Mouse (Mus musculus) olfactory bulb, adult 2 months (tissue): ENCODE results near the gene Olfr43. TPM values are rescaled to one million over a fixed set of nuclear protein-coding genes. Genes with fewer than 3 reads are reported as not detected.

Experiments used
- H3K27ac ChIP-seq: fragments of 200-500 bp; 2 replicates; pipeline ENCODE4 v1.5.1; 2012; ENCODE audit warnings: low read depth, low read length; ENCODE audit not compliant: insufficient read depth
- H3K4me1 ChIP-seq: fragments of 200-500 bp; 2 replicates; pipeline ENCODE4 v1.6.1; 2012; ENCODE audit warnings: low read length; ENCODE audit not compliant: control insufficient read depth, insufficient read depth
- H3K4me3 ChIP-seq: fragments of 200-500 bp; 2 replicates; pipeline ENCODE4 v1.5.1; 2012; ENCODE audit warnings: mild to moderate bottlenecking, low read depth, low read length, moderate library complexity; ENCODE audit not compliant: insufficient read depth
- CTCF ChIP-seq: fragments of 200-500 bp; IDR thresholded peaks from 2 replicates; pipeline ENCODE4 v1.5.1; 2012; ENCODE audit warnings: low read depth, mild to moderate bottlenecking, low read length, moderate library complexity; ENCODE audit not compliant: insufficient read depth
- POLR2A ChIP-seq: fragments of 200-500 bp; IDR thresholded peaks from 2 replicates; pipeline ENCODE4 v1.6.1; 2012; ENCODE audit warnings: mild to moderate bottlenecking, low read depth, low read length, moderate library complexity; ENCODE audit not compliant: insufficient read depth
- WGBS: fragments of 180-500 bp; shearing (Covaris S2); methylation state at CpG from one replicate; pipeline ENCODE4 v1.1.7; 2018; 5-methylcytosine and 5-hydroxymethylcytosine counted together
- polyA plus RNA-seq: library from polyadenylated mRNA; stranded (reverse); fragments of >200 nt; gene quantifications from 2 replicates; pipeline ENCODE4 v1.2.4, GENCODE M21; 2012; ENCODE audit warnings: low replicate concordance; ENCODE audit not compliant: missing spikeins, insufficient read depth, insufficient read length

The Olfr43 gene
- not detected in 2 replicates for polyA plus RNA-seq

DNA sequence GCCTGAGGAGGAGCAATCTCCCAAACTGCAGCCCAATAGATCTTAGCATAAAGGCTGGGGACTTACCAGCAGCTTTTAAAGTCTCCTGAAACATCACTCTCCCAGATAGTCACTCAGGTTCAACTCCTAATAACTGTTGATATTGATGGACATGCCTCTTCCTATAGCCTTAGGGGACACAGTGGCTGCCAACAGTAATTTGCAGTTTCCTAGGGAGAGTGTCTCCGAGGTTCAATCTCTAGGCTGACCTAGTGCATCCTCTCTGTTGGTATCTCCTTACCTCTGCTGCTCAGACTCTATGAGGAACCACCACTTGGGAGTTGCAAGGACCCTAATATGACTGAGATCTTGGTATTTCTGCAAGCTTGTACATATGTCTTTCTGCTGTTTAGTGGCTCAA lies at the start of gene Olfr43:
Gene Olfr43 (minus strand): TSS at position 101 of the 400 bp plus-strand sequence.
- H3K27ac ChIP-seq = no peak within 1 kb of the TSS
- WGBS = 56% methylated on average over 1 of the region's 1 CpGs
- no peaks in the 10 kb centered on the region for H3K4me1 ChIP-seq
- no peak for TF ChIP-seq POLR2A
- TF ChIP-seq CTCF = no peak
- H3K4me3 ChIP-seq = no peak within 1 kb of the TSS

GRCm38 (mm10) chr11:74259508-74259907 lies 48.3 kb upstream of the Olfr43 start, which contains the start of gene Olfr406:
Olfr406 (plus strand) TSS chr11:74259808.
- TF ChIP-seq POLR2A (no peak), CTCF (no peak)
- Histone ChIP-seq H3K4me3 (no peak within 1 kb of the TSS), H3K4me1 (no peaks in the 10 kb centered on the region), H3K27ac (no peak within 1 kb of the TSS)
- WGBS = 45% methylated on average over 2 of the region's 2 CpGs

DNA sequence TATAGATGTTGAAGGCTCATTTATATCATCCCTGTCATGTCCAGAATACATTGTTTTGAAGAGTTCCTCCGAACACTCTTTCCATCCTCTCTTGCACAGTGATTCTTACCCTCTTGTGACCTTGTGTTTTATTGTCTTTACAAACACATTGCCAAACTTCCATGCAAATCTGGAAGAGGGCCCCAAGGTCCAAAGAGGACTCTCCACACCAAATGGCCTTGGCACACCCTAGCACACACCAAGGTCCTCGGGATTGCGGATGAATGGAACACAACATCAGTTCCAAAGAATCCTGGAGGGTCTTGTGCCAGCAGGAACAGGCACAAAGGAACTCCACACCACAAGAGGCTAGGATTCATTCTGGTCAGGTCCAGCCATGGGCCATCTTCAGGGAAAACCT lies 30.0 kb upstream of the Olfr43 start:
- Histone ChIP-seq H3K27ac (no peak overlapping the region), H3K4me1 (no peaks in the 10 kb centered on the region), H3K4me3 (no peak overlapping the region)
- WGBS = 89% methylated on average over 3 of the region's 3 CpGs
- TF ChIP-seq CTCF (no peak), POLR2A (no peak)

GRCm38 (mm10) chr11:74185949-74186348 lies 25.2 kb downstream of the Olfr43 start, which contains the start of gene Olfr403:
Olfr403 (plus strand) TSS chr11:74186249.
- Histone ChIP-seq H3K4me1 (no peaks in the 10 kb centered on the region), H3K27ac (no peak within 1 kb of the TSS), H3K4me3 (no peak within 1 kb of the TSS)
- TF ChIP-seq POLR2A (no peak), CTCF (no peak)

GRCm38 (mm10) chr11:74183745-74184144 lies 27.4 kb downstream of the Olfr43 start:
- WGBS = 72% methylated on average over 4 of the region's 4 CpGs
- H3K4me3 ChIP-seq = no peak overlapping the region
- H3K4me1 ChIP-seq = no peaks in the 10 kb centered on the region
- TF ChIP-seq POLR2A (no peak), CTCF (no peak)
- no peak overlapping the region for H3K27ac ChIP-seq

GRCm38 (mm10) chr11:74183168-74183567 lies 28.0 kb downstream of the Olfr43 start:
- Histone ChIP-seq H3K27ac (no peak overlapping the region), H3K4me3 (no peak overlapping the region), H3K4me1 (no peaks in the 10 kb centered on the region)
- no peak for TF ChIP-seq CTCF
- 79% methylated on average over 4 of the region's 4 CpGs for WGBS

- no peak overlapping the region for H3K4me3 ChIP-seq
- H3K27ac ChIP-seq = no peak overlapping the region
- TF ChIP-seq CTCF (no peak), POLR2A (no peak)
- H3K4me1 ChIP-seq = no peaks in the 10 kb centered on the region
Measured at GRCm38 (mm10) chr11:74168771-74169170, 42.4 kb downstream of the Olfr43 start.

Other genes with a start within 250 kb of the Olfr43 start
- not detected in 2 replicates for gene Olfr398, start 221.0 kb downstream of the Olfr43 start, polyA plus RNA-seq
- not detected in 2 replicates for gene Olfr139, start 154.8 kb downstream of the Olfr43 start, polyA plus RNA-seq
- gene Olfr399, start 154.8 kb downstream of the Olfr43 start, polyA plus RNA-seq = not detected in 2 replicates
- gene Zfp616, start 141.4 kb downstream of the Olfr43 start, polyA plus RNA-seq = not detected in 2 replicates
- not detected in 2 replicates for gene Olfr401, start 97.7 kb downstream of the Olfr43 start, polyA plus RNA-seq
- gene Olfr402, start 57.9 kb downstream of the Olfr43 start, polyA plus RNA-seq = not detected in 2 replicates
- gene Olfr403, start 25.1 kb downstream of the Olfr43 start, polyA plus RNA-seq = not detected in 2 replicates
- not detected in 2 replicates for gene Olfr406, start 48.4 kb upstream of the Olfr43 start, polyA plus RNA-seq
- not detected in 2 replicates for gene Olfr59, start 72.4 kb upstream of the Olfr43 start, polyA plus RNA-seq
- not detected in 2 replicates for gene Olfr410, start 126.7 kb upstream of the Olfr43 start, polyA plus RNA-seq
- not detected in 2 replicates for gene Olfr411, start 141.3 kb upstream of the Olfr43 start, polyA plus RNA-seq
- not detected in 2 replicates for gene Olfr412, start 150.7 kb upstream of the Olfr43 start, polyA plus RNA-seq